Mouse (Mus musculus): ENCODE results near the gene Gm2115. TPM values are rescaled to one million over a fixed set of nuclear protein-coding genes. Genes with fewer than 3 reads are reported as not detected.

Gene Gm2115
- 0.06 TPM for polyA plus RNA-seq (2014; fragmentation: Illumina TruSeq; extraction: RNeasy Lipid Tissue Mini Kit (QIAGEN cat#74804))

DNA sequence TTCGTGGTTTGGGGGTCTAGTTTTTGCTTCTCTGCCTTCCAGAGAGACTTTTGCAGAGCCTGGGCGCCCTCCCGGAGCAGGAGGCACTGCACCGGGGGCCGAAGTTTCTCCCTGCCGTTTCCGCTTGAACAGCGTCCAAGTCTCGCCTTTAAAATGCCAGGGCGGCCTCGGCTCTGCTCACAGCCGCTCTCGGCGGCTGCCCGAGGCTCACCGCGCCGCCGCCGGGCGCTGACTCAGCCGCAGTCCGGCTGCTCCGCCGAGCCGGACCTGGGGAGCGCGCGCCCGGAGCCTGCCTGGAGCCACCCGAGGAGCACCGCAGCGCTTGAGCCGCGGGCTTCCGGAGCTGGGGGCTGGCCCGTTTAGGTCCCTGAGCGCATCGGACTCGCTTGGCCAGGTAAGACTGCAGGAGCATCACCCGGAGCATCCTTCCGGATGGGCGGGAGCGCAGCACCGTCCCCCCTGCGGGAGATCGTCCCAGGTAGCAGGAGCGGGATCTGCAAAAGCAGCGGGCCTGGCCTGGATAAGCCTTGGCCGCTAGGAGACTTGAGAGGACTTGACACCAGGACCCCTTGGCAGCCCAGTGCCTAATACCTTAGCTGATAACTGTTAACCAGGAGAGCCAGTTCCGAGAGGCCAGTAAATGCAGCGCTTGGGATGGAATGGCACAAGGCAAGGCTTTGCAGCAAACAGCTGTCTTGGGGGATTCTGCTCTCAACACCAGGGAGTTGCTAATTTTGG is at the start of gene Gm2115:
Gene Gm2115, plus strand, starts transcription at position 159 of the 738 bp plus-strand sequence.

DNA sequence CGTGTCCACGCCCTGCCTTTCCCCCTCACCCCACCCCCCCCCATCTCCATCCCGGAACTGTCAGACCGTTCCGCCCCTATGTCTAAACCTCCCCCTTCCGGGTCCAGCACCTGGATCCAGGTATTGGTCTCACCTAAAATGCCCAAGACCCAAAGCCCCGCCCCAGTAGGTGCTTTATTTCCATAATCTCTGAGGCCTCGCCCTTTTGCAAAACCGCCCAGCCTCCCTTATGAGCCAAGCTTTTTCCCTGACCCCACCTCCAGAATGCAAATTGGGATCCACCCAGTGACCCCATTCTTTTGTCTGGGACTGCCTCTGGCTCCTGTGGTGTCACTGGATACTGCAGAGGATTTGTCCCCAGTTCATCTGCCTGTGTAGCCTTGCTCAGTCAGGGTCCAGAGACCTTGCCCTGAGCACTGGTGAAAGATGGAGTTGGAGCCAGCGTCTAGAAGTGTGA is 77.6 kb downstream of the Gm2115 start, which contains the start of gene Fah:
Gene Fah, minus strand, starts transcription at position 430 of the 457 bp plus-strand sequence.

Other genes with a start within 250 kb of the Gm2115 start
- gene Arnt2, start 118.8 kb upstream of the Gm2115 start, polyA plus RNA-seq (2014; fragmentation: Illumina TruSeq; extraction: RNeasy Lipid Tissue Mini Kit (QIAGEN cat#74804)), result 25.7 TPM
- gene Fah, start 77.8 kb downstream of the Gm2115 start, polyA plus RNA-seq (2014; fragmentation: Illumina TruSeq; extraction: RNeasy Lipid Tissue Mini Kit (QIAGEN cat#74804)), result 2.0 TPM
- gene Zfand6, start 161.0 kb downstream of the Gm2115 start, polyA plus RNA-seq (2014; fragmentation: Illumina TruSeq; extraction: RNeasy Lipid Tissue Mini Kit (QIAGEN cat#74804)), result 339 TPM

Measured in ovary, adult 10 weeks (tissue).